Mouse (Mus musculus): ENCODE results near the gene Ptpn4. TPM values are rescaled to one million over a fixed set of nuclear protein-coding genes. Genes with fewer than 3 reads are reported as not detected.

The Ptpn4 gene
- total and polyA plus RNA-seq, 2 experiments from 2014 or later = 4.1 to 16.7 TPM

DNA sequence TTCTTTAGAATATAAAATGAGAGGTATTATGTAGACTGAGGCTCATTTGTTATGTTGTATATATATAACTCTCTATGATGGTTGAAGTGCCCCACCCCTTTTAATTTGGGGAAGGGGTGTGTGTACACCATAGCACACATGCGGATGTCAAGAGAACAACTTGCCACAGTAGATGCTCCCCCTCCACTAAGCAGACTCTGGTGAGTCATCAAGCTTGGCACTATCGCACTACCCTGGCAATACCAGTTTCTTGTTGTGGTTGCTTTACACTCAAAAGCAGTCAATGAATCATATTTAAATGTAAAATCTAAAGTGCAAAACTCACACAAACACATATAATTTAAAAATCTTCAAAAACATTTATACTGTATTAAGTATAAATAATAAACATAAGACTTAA is 31.4 kb downstream of the Ptpn4 start:
- no peak overlapping the region for H3K9ac ChIP-seq (replicated peaks; ENCODE audit: low read depth, low read length)
- no peak overlapping the region for H3K4me2 ChIP-seq (ENCODE audit: low read depth, low read length)
- ATAC-seq (ENCODE audit: insufficient read depth, low read depth) (no peak), DNase-seq (ENCODE audit: low spot score) (no peak)
- no peaks in the 10 kb centered on the region for H3K9me3 ChIP-seq (replicated peaks; ENCODE audit: control insufficient read depth, low read length)
- H3K36me3 ChIP-seq (replicated peaks; ENCODE audit: control insufficient read depth, insufficient read depth, low read length) = no peaks in the 10 kb centered on the region
- 86% methylated on average over 2 of the region's 2 CpGs for WGBS
- no peaks in the 10 kb centered on the region for H3K27me3 ChIP-seq (ENCODE audit: control insufficient read depth, insufficient read depth, low read length)
- TF ChIP-seq EP300 (IDR thresholded peaks at IDR 0.05; ENCODE audit: low read depth) (no peak), CTCF (IDR thresholded peaks at IDR 0.05; ENCODE audit: low read depth) (no peak)
- H3K4me1 ChIP-seq (ENCODE audit: control insufficient read depth, insufficient read depth) = no peaks in the 10 kb centered on the region
- H3K4me3 ChIP-seq (ENCODE audit: low read depth, low read length) = no peak overlapping the region
- H3K27ac ChIP-seq (ENCODE audit: low read depth) = no peak overlapping the region

DNA sequence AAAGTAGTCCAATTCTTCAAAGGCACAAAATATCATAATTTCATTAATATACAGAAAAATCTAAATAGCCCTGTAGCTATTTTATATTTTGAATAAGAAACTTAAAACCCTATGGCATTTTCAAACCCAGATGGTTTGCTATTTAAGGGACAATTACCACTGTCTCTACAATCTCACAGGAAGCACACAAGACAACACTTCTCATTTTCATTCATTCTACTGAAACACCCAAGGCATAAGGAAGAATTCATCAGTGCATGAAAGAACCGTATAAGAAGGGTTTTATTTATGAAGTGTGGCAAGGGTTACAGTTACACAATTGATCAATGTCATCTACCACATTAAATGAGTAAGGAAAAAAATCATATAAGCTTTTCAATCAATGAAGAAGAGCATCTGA is 32.8 kb downstream of the Ptpn4 start:
- H3K27ac ChIP-seq (ENCODE audit: low read depth) = no peak overlapping the region
- no peaks in the 10 kb centered on the region for H3K4me1 ChIP-seq (ENCODE audit: control insufficient read depth, insufficient read depth)
- WGBS = 53% methylated on average over 1 of the region's 1 CpGs
- H3K4me2 ChIP-seq (ENCODE audit: low read depth, low read length) = no peak overlapping the region
- H3K27me3 ChIP-seq (ENCODE audit: control insufficient read depth, insufficient read depth, low read length) = no peaks in the 10 kb centered on the region
- no peaks in the 10 kb centered on the region for H3K36me3 ChIP-seq (replicated peaks; ENCODE audit: control insufficient read depth, insufficient read depth, low read length)
- TF ChIP-seq EP300 (IDR thresholded peaks at IDR 0.05; ENCODE audit: low read depth) (no peak), CTCF (IDR thresholded peaks at IDR 0.05; ENCODE audit: low read depth) (no peak)
- ATAC-seq (ENCODE audit: insufficient read depth, low read depth) (no peak), DNase-seq (ENCODE audit: low spot score) (no peak)
- H3K4me3 ChIP-seq (ENCODE audit: low read depth, low read length) = no peak overlapping the region
- no peaks in the 10 kb centered on the region for H3K9me3 ChIP-seq (replicated peaks; ENCODE audit: control insufficient read depth, low read length)
- H3K9ac ChIP-seq (replicated peaks; ENCODE audit: low read depth, low read length) = no peak overlapping the region

DNA sequence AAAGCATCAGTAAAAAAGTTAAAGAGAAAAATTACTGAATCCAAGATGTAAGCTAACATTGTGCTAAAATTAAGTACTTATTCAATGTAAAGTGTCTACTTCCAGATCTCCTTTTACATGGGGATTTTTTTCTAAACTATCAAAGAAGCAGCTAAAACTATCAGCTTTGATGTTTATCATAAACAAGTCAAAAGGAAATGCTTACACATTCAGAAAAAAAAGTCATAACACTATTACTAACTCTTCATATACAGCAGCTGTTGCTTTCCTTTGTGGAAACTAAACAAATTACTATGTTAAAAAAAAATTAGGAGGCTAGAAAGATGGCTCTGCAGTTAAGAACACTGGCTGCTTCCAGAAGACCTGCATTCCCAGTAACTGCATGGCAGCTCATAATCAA is 42.2 kb downstream of the Ptpn4 start:
- TF ChIP-seq EP300 (IDR thresholded peaks at IDR 0.05; ENCODE audit: low read depth) (no peak), CTCF (IDR thresholded peaks at IDR 0.05; ENCODE audit: low read depth) (no peak)
- H3K9me3 ChIP-seq (replicated peaks; ENCODE audit: control insufficient read depth, low read length) = no peaks in the 10 kb centered on the region
- ATAC-seq (ENCODE audit: insufficient read depth, low read depth) (no peak), DNase-seq (ENCODE audit: low spot score) (no peak)
- no peak overlapping the region for H3K27ac ChIP-seq (ENCODE audit: low read depth)
- no peaks in the 10 kb centered on the region for H3K36me3 ChIP-seq (replicated peaks; ENCODE audit: control insufficient read depth, insufficient read depth, low read length)
- H3K4me2 ChIP-seq (ENCODE audit: low read depth, low read length) = no peak overlapping the region
- H3K9ac ChIP-seq (replicated peaks; ENCODE audit: low read depth, low read length) = no peak overlapping the region
- 0 out of 2 replicates have a peak, but pooled peaks cover 2% of the 10 kb centered on the region for H3K4me1 ChIP-seq (ENCODE audit: control insufficient read depth, insufficient read depth)
- H3K4me3 ChIP-seq (ENCODE audit: low read depth, low read length) = no peak overlapping the region
- no peaks in the 10 kb centered on the region for H3K27me3 ChIP-seq (ENCODE audit: control insufficient read depth, insufficient read depth, low read length)

- Histone ChIP-seq H3K4me3 (ENCODE audit: low read depth, low read length) (no peak overlapping the region), H3K36me3 (replicated peaks; ENCODE audit: control insufficient read depth, insufficient read depth, low read length) (no peaks in the 10 kb centered on the region), H3K27me3 (ENCODE audit: control insufficient read depth, insufficient read depth, low read length) (no peaks in the 10 kb centered on the region), H3K4me2 (ENCODE audit: low read depth, low read length) (no peak overlapping the region), H3K27ac (ENCODE audit: low read depth) (no peak overlapping the region), H3K4me1 (ENCODE audit: control insufficient read depth, insufficient read depth) (0 out of 2 replicates have a peak, but pooled peaks cover 2% of the 10 kb centered on the region), H3K9ac (replicated peaks; ENCODE audit: low read depth, low read length) (no peak overlapping the region), H3K9me3 (replicated peaks; ENCODE audit: control insufficient read depth, low read length) (no peaks in the 10 kb centered on the region)
- TF ChIP-seq CTCF (IDR thresholded peaks at IDR 0.05; ENCODE audit: low read depth) = no peak
- TF ChIP-seq EP300 (IDR thresholded peaks at IDR 0.05; ENCODE audit: low read depth) = no peak
- no peak for DNase-seq (ENCODE audit: low spot score)
- WGBS = 87% methylated on average over 1 of the region's 1 CpGs
- no peak for ATAC-seq (ENCODE audit: insufficient read depth, low read depth)
These were observed 43.1 kb downstream of the Ptpn4 start for GRCm38 (mm10) chr1:119794342-119794741.

GRCm38 (mm10) chr1:119790616-119791015 is 46.8 kb downstream of the Ptpn4 start:
- no peaks in the 10 kb centered on the region for H3K9me3 ChIP-seq (replicated peaks; ENCODE audit: control insufficient read depth, low read length)
- H3K4me2 ChIP-seq (ENCODE audit: low read depth, low read length) = no peak overlapping the region
- no peaks in the 10 kb centered on the region for H3K27me3 ChIP-seq (ENCODE audit: control insufficient read depth, insufficient read depth, low read length)
- no peak overlapping the region for H3K27ac ChIP-seq (ENCODE audit: low read depth)
- TF ChIP-seq CTCF (IDR thresholded peaks at IDR 0.05; ENCODE audit: low read depth) (no peak), EP300 (IDR thresholded peaks at IDR 0.05; ENCODE audit: low read depth) (no peak)
- H3K4me1 ChIP-seq (ENCODE audit: control insufficient read depth, insufficient read depth) = no peaks in the 10 kb centered on the region
- WGBS = 80% methylated on average over 1 of the region's 1 CpGs
- no peak for DNase-seq (ENCODE audit: low spot score)
- no peak overlapping the region for H3K9ac ChIP-seq (replicated peaks; ENCODE audit: low read depth, low read length)
- H3K4me3 ChIP-seq (ENCODE audit: low read depth, low read length) = no peak overlapping the region
- H3K36me3 ChIP-seq (replicated peaks; ENCODE audit: control insufficient read depth, insufficient read depth, low read length) = no peaks in the 10 kb centered on the region
- ATAC-seq (ENCODE audit: insufficient read depth, low read depth) = no peak

GRCm38 (mm10) chr1:119775915-119776314 is 61.5 kb downstream of the Ptpn4 start:
- Histone ChIP-seq H3K4me3 (ENCODE audit: low read depth, low read length) (no peak overlapping the region), H3K9me3 (replicated peaks; ENCODE audit: control insufficient read depth, low read length) (no peaks in the 10 kb centered on the region), H3K4me1 (ENCODE audit: control insufficient read depth, insufficient read depth) (no peaks in the 10 kb centered on the region), H3K27me3 (ENCODE audit: control insufficient read depth, insufficient read depth, low read length) (no peaks in the 10 kb centered on the region), H3K9ac (replicated peaks; ENCODE audit: low read depth, low read length) (no peak overlapping the region), H3K27ac (ENCODE audit: low read depth) (no peak overlapping the region), H3K4me2 (ENCODE audit: low read depth, low read length) (no peak overlapping the region), H3K36me3 (replicated peaks; ENCODE audit: control insufficient read depth, insufficient read depth, low read length) (0 out of 2 replicates have a peak, but pooled peaks cover under 1% of the 10 kb centered on the region)
- ATAC-seq (ENCODE audit: insufficient read depth, low read depth) = no peak
- TF ChIP-seq EP300 (IDR thresholded peaks at IDR 0.05; ENCODE audit: low read depth) (no peak), CTCF (IDR thresholded peaks at IDR 0.05; ENCODE audit: low read depth) (no peak)
- no peak for DNase-seq (ENCODE audit: low spot score)
- WGBS = 64% methylated on average over 2 of the region's 2 CpGs

All from heart, postnatal 0 days (tissue).